Mouse (Mus musculus) stomach, postnatal 0 days (tissue): ENCODE data around the gene Slc2a10.

Source experiments
- CTCF ChIP-seq: IDR thresholded peaks from 2 replicates; pipeline ENCODE4 v1.5.1; 2016; ENCODE audit warnings: antibody characterized with exemption, low read depth, mild to moderate bottlenecking, moderate library complexity
- EP300 ChIP-seq: optimal IDR thresholded peaks from 2 replicates; pipeline ENCODE3; 2016; ENCODE audit warnings: antibody characterized with exemption

GRCm38 (mm10) chr2:165482003-165482402 is 21.6 kb upstream of the Slc2a10 start:
- no peak for TF ChIP-seq CTCF
- no peak for TF ChIP-seq EP300
